Mouse (Mus musculus): ENCODE measurements at regions not wholly inside any gene's neighbourhood (a gene's known extent, or its start where the extent isn't known, plus 50 kb on each side); places are given as distances from the start of the nearest gene placed in this dataset.

- WGBS: 83% methylated on average over 3 of the region's 3 CpGs
- H3K4me3 ChIP-seq (ENCODE audit: low read depth, low read length): no peak overlapping the region
- TF ChIP-seq POLR2A (IDR thresholded peaks at IDR 0.05; ENCODE audit: low read depth, low read length): no peak
- TF ChIP-seq CTCF (IDR thresholded peaks at IDR 0.05; ENCODE audit: extremely low read depth, insufficient read length, insufficient replicate concordance, low read depth, low read length): no peak
- H3K27ac ChIP-seq (ENCODE audit: insufficient read depth, low read depth, low read length): no peak overlapping the region
- no peaks in the 10 kb centered on the region for H3K27me3 ChIP-seq (ENCODE audit: control insufficient read depth, insufficient read depth, low read length)
- H3K4me1 ChIP-seq (ENCODE audit: control insufficient read depth, insufficient read depth, insufficient read length, low read length): no peaks in the 10 kb centered on the region
- H3K36me3 ChIP-seq (ENCODE audit: control insufficient read depth, insufficient read depth, low read length): no peaks in the 10 kb centered on the region
These were observed 243.8 kb upstream of the Rora start for GRCm38 (mm10) chr9:68409786-68410185.

- 80% methylated on average over 2 of the region's 2 CpGs for WGBS
- Histone ChIP-seq H3K4me3 (ENCODE audit: low read depth, low read length) (no peak overlapping the region), H3K4me1 (ENCODE audit: control insufficient read depth, insufficient read depth, insufficient read length, low read length) (no peaks in the 10 kb centered on the region), H3K36me3 (ENCODE audit: control insufficient read depth, insufficient read depth, low read length) (no peaks in the 10 kb centered on the region), H3K27ac (ENCODE audit: insufficient read depth, low read depth, low read length) (no peak overlapping the region), H3K27me3 (ENCODE audit: control insufficient read depth, insufficient read depth, low read length) (no peaks in the 10 kb centered on the region)
- TF ChIP-seq POLR2A (IDR thresholded peaks at IDR 0.05; ENCODE audit: low read depth, low read length): no peak
- no peak for TF ChIP-seq CTCF (IDR thresholded peaks at IDR 0.05; ENCODE audit: extremely low read depth, insufficient read length, insufficient replicate concordance, low read depth, low read length)
These were observed 227.3 kb upstream of the Rora start for GRCm38 (mm10) chr9:68426286-68426685.

- Histone ChIP-seq H3K4me1 (ENCODE audit: control insufficient read depth, insufficient read depth, insufficient read length, low read length) (no peaks in the 10 kb centered on the region), H3K27me3 (ENCODE audit: control insufficient read depth, insufficient read depth, low read length) (no peaks in the 10 kb centered on the region), H3K4me3 (ENCODE audit: low read depth, low read length) (no peak overlapping the region), H3K36me3 (ENCODE audit: control insufficient read depth, insufficient read depth, low read length) (no peaks in the 10 kb centered on the region), H3K27ac (ENCODE audit: insufficient read depth, low read depth, low read length) (no peak overlapping the region)
- TF ChIP-seq CTCF (IDR thresholded peaks at IDR 0.05; ENCODE audit: extremely low read depth, insufficient read length, insufficient replicate concordance, low read depth, low read length) (no peak), POLR2A (IDR thresholded peaks at IDR 0.05; ENCODE audit: low read depth, low read length) (no peak)
- 88% methylated on average over 5 of the region's 5 CpGs for WGBS
These were observed 190.8 kb upstream of the Rora start for GRCm38 (mm10) chr9:68462755-68463154.

- WGBS: 53% methylated on average over 4 of the region's 4 CpGs
- no peak for TF ChIP-seq CTCF (IDR thresholded peaks at IDR 0.05; ENCODE audit: extremely low read depth, insufficient read length, insufficient replicate concordance, low read depth, low read length)
- TF ChIP-seq POLR2A (IDR thresholded peaks at IDR 0.05; ENCODE audit: low read depth, low read length): no peak
- Histone ChIP-seq H3K4me3 (ENCODE audit: low read depth, low read length) (no peak overlapping the region), H3K4me1 (ENCODE audit: control insufficient read depth, insufficient read depth, insufficient read length, low read length) (no peaks in the 10 kb centered on the region), H3K36me3 (ENCODE audit: control insufficient read depth, insufficient read depth, low read length) (no peaks in the 10 kb centered on the region), H3K27ac (ENCODE audit: insufficient read depth, low read depth, low read length) (no peak overlapping the region), H3K27me3 (ENCODE audit: control insufficient read depth, insufficient read depth, low read length) (no peaks in the 10 kb centered on the region)
These were observed 189.8 kb upstream of the Rora start for GRCm38 (mm10) chr9:68463637-68464304.

- 73% methylated on average over 5 of the region's 5 CpGs for WGBS
- H3K4me1 ChIP-seq (ENCODE audit: control insufficient read depth, insufficient read depth, insufficient read length, low read length): no peaks in the 10 kb centered on the region
- H3K27ac ChIP-seq (ENCODE audit: insufficient read depth, low read depth, low read length): no peak overlapping the region
- H3K27me3 ChIP-seq (ENCODE audit: control insufficient read depth, insufficient read depth, low read length): no peaks in the 10 kb centered on the region
- no peak overlapping the region for H3K4me3 ChIP-seq (ENCODE audit: low read depth, low read length)
- no peaks in the 10 kb centered on the region for H3K36me3 ChIP-seq (ENCODE audit: control insufficient read depth, insufficient read depth, low read length)
- TF ChIP-seq POLR2A (IDR thresholded peaks at IDR 0.05; ENCODE audit: low read depth, low read length) (no peak), CTCF (IDR thresholded peaks at IDR 0.05; ENCODE audit: extremely low read depth, insufficient read length, insufficient replicate concordance, low read depth, low read length) (no peak)
These were observed 186.9 kb upstream of the Rora start for GRCm38 (mm10) chr9:68466671-68467070.

- Histone ChIP-seq H3K36me3 (ENCODE audit: control insufficient read depth, insufficient read depth, low read length) (no peaks in the 10 kb centered on the region), H3K4me1 (ENCODE audit: control insufficient read depth, insufficient read depth, insufficient read length, low read length) (no peaks in the 10 kb centered on the region), H3K27ac (ENCODE audit: insufficient read depth, low read depth, low read length) (no peak overlapping the region), H3K4me3 (ENCODE audit: low read depth, low read length) (no peak overlapping the region), H3K27me3 (ENCODE audit: control insufficient read depth, insufficient read depth, low read length) (no peaks in the 10 kb centered on the region)
- 80% methylated on average over 12 of the region's 12 CpGs for WGBS
- TF ChIP-seq CTCF (IDR thresholded peaks at IDR 0.05; ENCODE audit: extremely low read depth, insufficient read length, insufficient replicate concordance, low read depth, low read length) (no peak), POLR2A (IDR thresholded peaks at IDR 0.05; ENCODE audit: low read depth, low read length) (no peak)
These were observed 177.2 kb upstream of the Rora start for GRCm38 (mm10) chr9:68476391-68476790.

- Histone ChIP-seq H3K4me1 (ENCODE audit: control insufficient read depth, insufficient read depth, insufficient read length, low read length) (no peaks in the 10 kb centered on the region), H3K27ac (ENCODE audit: insufficient read depth, low read depth, low read length) (no peak overlapping the region), H3K4me3 (ENCODE audit: low read depth, low read length) (no peak overlapping the region), H3K27me3 (ENCODE audit: control insufficient read depth, insufficient read depth, low read length) (no peaks in the 10 kb centered on the region), H3K36me3 (ENCODE audit: control insufficient read depth, insufficient read depth, low read length) (no peaks in the 10 kb centered on the region)
- TF ChIP-seq POLR2A (IDR thresholded peaks at IDR 0.05; ENCODE audit: low read depth, low read length): no peak
- TF ChIP-seq CTCF (IDR thresholded peaks at IDR 0.05; ENCODE audit: extremely low read depth, insufficient read length, insufficient replicate concordance, low read depth, low read length): no peak
- 80% methylated on average over 3 of the region's 3 CpGs for WGBS
These were observed 176.1 kb upstream of the Rora start for GRCm38 (mm10) chr9:68477466-68477865.

All from small intestine, adult 2 months (tissue).